ENCODE assay signal across 8 mouse cellular contexts in genomic region chr4:55349452-55350218, GRCm38 (mm10). TPM values are rescaled to one million over a fixed set of nuclear protein-coding genes. Genes with fewer than 3 reads are reported as not detected.
DNase-seq lines count a peak whose midpoint lies in the region; ATAC-seq lines count a peak whose summit lies in the region.

Gene Rad23b, plus strand, starts transcription at chr4:55350043.

- H3K36me3 ChIP-seq in megakaryocyte, embryonic 14.5 days (replicated peaks; ENCODE audit: low read length), result no peaks in the 10 kb centered on the region

- no peaks in the 10 kb centered on the region for H3K9me3 ChIP-seq in megakaryocyte, embryonic 14.5 days

- DNase-seq in ZHBTc4 (ENCODE audit: low read depth, low spot score), result peak; percentile 99
- DNase-seq in gastrocnemius, adult 8-10 months (ENCODE audit: low spot score in 2 of 2), result peak; percentile 99 to 100
- DNase-seq in hindlimb bud, embryonic 11.5 days (ENCODE audit: extremely low spot score, low read depth, low spot score), result peak; percentile 98
- DNase-seq in left cerebral cortex, adult 8-10 months (ENCODE audit: low spot score in 2 of 2), result peak; percentile 99 to 100
- DNase-seq in right cerebral cortex, postnatal 10 days (ENCODE audit: low spot score in 2 of 2), result peak; percentile 100
- peak; percentile 100 for DNase-seq in urinary bladder, postnatal 25 days (ENCODE audit: low spot score)

- H3K4me3 ChIP-seq in megakaryocyte, embryonic 14.5 days (replicated peaks), result peak within 1 kb of the TSS; percentile 93

- peaks cover 46% of the 10 kb centered on the region for H3K4me1 ChIP-seq in megakaryocyte, embryonic 14.5 days

- peak; percentile 91 for ATAC-seq in common myeloid progenitor, adult 5-6 weeks (replicated peaks; ENCODE audit: low read depth, poor library complexity, severe bottlenecking)

- H3K27me3 ChIP-seq in megakaryocyte, embryonic 14.5 days (replicated peaks), result no peaks in the 10 kb centered on the region

RNA-seq across cellular contexts. Expression of gene Rad23b, which starts in this region (rescaled TPM):
- 139 and 161 TPM in 2 replicates for total RNA-seq in common myeloid progenitor, adult 5-6 weeks (2017)
- 100 to 1,000 TPM; 125 to 157 (median 139) TPM for total RNA-seq in gastrocnemius, adult 8-10 months (2022)
- 100 to 1,000 TPM; 182 to 203 (median 189) TPM for total RNA-seq in left cerebral cortex, adult 8-10 months (2022)
- 224 and 243 TPM in 2 replicates for polyA plus RNA-seq in megakaryocyte, embryonic 14.5 days (2012; ENCODE audit: insufficient read depth, low replicate concordance)

Comparison
In these comparisons a context has a peak if more than half of its experiments do, and no peak if none do; other contexts are left out.
1. Peak in every context shown above with its lines: DNase-seq, ATAC-seq and H3K4me3 ChIP-seq.